Mouse (Mus musculus): ENCODE measurements around the gene Rtf2. TPM values are rescaled to one million over a fixed set of nuclear protein-coding genes. Genes with fewer than 3 reads are reported as not detected.

Rtf2 gene
- polyA plus RNA-seq, 1 experiment from 2014 or later = 73.4 TPM

GRCm38 (mm10) chr2:172516407-172516992 lies 76.1 kb downstream of the Rtf2 start:
- Histone ChIP-seq H3K4me1 (ENCODE audit: insufficient read depth, low read depth, low read length) (no peaks in the 10 kb centered on the region), H3K9me3 (ENCODE audit: low read length) (no peaks in the 10 kb centered on the region), H3K36me3 (ENCODE audit: insufficient read depth, low read length) (no peaks in the 10 kb centered on the region), H3K9ac (replicated peaks; ENCODE audit: low read depth) (no peak overlapping the region), H3K4me3 (ENCODE audit: low read depth, low read length) (no peak overlapping the region), H3K27me3 (replicated peaks; ENCODE audit: insufficient read depth, low read length) (no peaks in the 10 kb centered on the region), H3K4me2 (replicated peaks; ENCODE audit: low read depth, low read length) (no peak overlapping the region), H3K27ac (ENCODE audit: low read length) (no peak overlapping the region)
- 28% methylated on average over 11 of the region's 11 CpGs for WGBS
- no peak for ATAC-seq
- no peak for DNase-seq (ENCODE audit: low spot score)
- TF ChIP-seq EP300 (IDR thresholded peaks at IDR 0.05) = no peak
- no peak for TF ChIP-seq CTCF (IDR thresholded peaks at IDR 0.05)

Other genes with a start within 250 kb of the Rtf2 start
- gene Mc3r, start 192.1 kb upstream of the Rtf2 start, polyA plus RNA-seq (2015; fragmentation: Nextera tagmentation; extraction: Ambion mirVana) = not detected in 2 replicates
- 32.8 and 37.0 TPM in 2 replicates for gene Fam210b, start 95.0 kb upstream of the Rtf2 start, polyA plus RNA-seq (2015; fragmentation: Nextera tagmentation; extraction: Ambion mirVana)
- 6.3 and 7.9 TPM in 2 replicates for gene Aurka, start 70.0 kb upstream of the Rtf2 start, polyA plus RNA-seq (2015; fragmentation: Nextera tagmentation; extraction: Ambion mirVana)
- 16.8 and 19.4 TPM in 2 replicates for gene Cstf1, start 69.9 kb upstream of the Rtf2 start, polyA plus RNA-seq (2015; fragmentation: Nextera tagmentation; extraction: Ambion mirVana)
- gene Cass4, start 46.8 kb upstream of the Rtf2 start, polyA plus RNA-seq (2015; fragmentation: Nextera tagmentation; extraction: Ambion mirVana) = 9.3 and 11.9 TPM in 2 replicates
- gene Gcnt7, start 18.0 kb downstream of the Rtf2 start, polyA plus RNA-seq (2015; fragmentation: Nextera tagmentation; extraction: Ambion mirVana) = 0.58 and 0.64 TPM in 2 replicates
- gene Fam209, start 32.0 kb downstream of the Rtf2 start, polyA plus RNA-seq (2015; fragmentation: Nextera tagmentation; extraction: Ambion mirVana) = 0.27 and 0.41 TPM in 2 replicates
- 0.05 TPM in 1 of 2 replicates, not detected in the other for gene Tfap2c, start 109.0 kb downstream of the Rtf2 start, polyA plus RNA-seq (2015; fragmentation: Nextera tagmentation; extraction: Ambion mirVana)